Mouse (Mus musculus) cerebellum, adult 9-11 months (tissue): ENCODE data around the gene Pik3c2g.

Experiments used
- DNase-seq: peaks from one replicate; pipeline ENCODE4 v3.0.0; 2022

Pik3c2g gene

GRCm38 (mm10) chr6:139738350-139738749 is 151.3 kb downstream of the Pik3c2g start:
- DNase-seq = no peak

- DNase-seq = no peak
These were observed 155.8 kb downstream of the Pik3c2g start for GRCm38 (mm10) chr6:139742693-139743432.

- no peak for DNase-seq
These were observed 159.9 kb downstream of the Pik3c2g start for GRCm38 (mm10) chr6:139746758-139747479.

- no peak for DNase-seq
These were observed 161.2 kb downstream of the Pik3c2g start for GRCm38 (mm10) chr6:139748091-139748771.

- no peak for DNase-seq
These were observed 163.6 kb downstream of the Pik3c2g start for GRCm38 (mm10) chr6:139750599-139750998.

- no peak for DNase-seq
These were observed 164.0 kb downstream of the Pik3c2g start for GRCm38 (mm10) chr6:139751022-139751421.

GRCm38 (mm10) chr6:139757876-139758275 is 170.9 kb downstream of the Pik3c2g start:
- DNase-seq = no peak

- no peak for DNase-seq
These were observed 174.0 kb downstream of the Pik3c2g start for GRCm38 (mm10) chr6:139760978-139761377.

- DNase-seq = no peak
These were observed 177.4 kb downstream of the Pik3c2g start for GRCm38 (mm10) chr6:139764398-139764797.

- DNase-seq = no peak
These were observed 182.9 kb downstream of the Pik3c2g start for GRCm38 (mm10) chr6:139769744-139770473.

- no peak for DNase-seq
These were observed 183.5 kb downstream of the Pik3c2g start for GRCm38 (mm10) chr6:139770535-139770934.

- no peak for DNase-seq
These were observed 190.7 kb downstream of the Pik3c2g start for GRCm38 (mm10) chr6:139777576-139778282.

- no peak for DNase-seq
These were observed 193.0 kb downstream of the Pik3c2g start for GRCm38 (mm10) chr6:139780028-139780427.

GRCm38 (mm10) chr6:139789479-139789878 is 202.5 kb downstream of the Pik3c2g start:
- no peak for DNase-seq

- DNase-seq = no peak
These were observed 212.7 kb downstream of the Pik3c2g start for GRCm38 (mm10) chr6:139799541-139800226.

- DNase-seq = peak; percentile 3
These were observed 234.9 kb downstream of the Pik3c2g start for GRCm38 (mm10) chr6:139821916-139822315.

- DNase-seq = no peak
These were observed 251.2 kb downstream of the Pik3c2g start for GRCm38 (mm10) chr6:139838239-139838638.

GRCm38 (mm10) chr6:139838713-139839112 is 251.7 kb downstream of the Pik3c2g start:
- no peak for DNase-seq

GRCm38 (mm10) chr6:139839907-139840306 is 252.9 kb downstream of the Pik3c2g start:
- no peak for DNase-seq

- no peak for DNase-seq
These were observed 254.3 kb downstream of the Pik3c2g start for GRCm38 (mm10) chr6:139841272-139841671.

- no peak for DNase-seq
These were observed 255.6 kb downstream of the Pik3c2g start for GRCm38 (mm10) chr6:139842626-139843025.

GRCm38 (mm10) chr6:139843531-139843930 is 256.5 kb downstream of the Pik3c2g start:
- DNase-seq = no peak
